Mouse (Mus musculus): Measurements from ENCODE around the gene Gm11114. TPM values are rescaled to one million over a fixed set of nuclear protein-coding genes. Genes with fewer than 3 reads are reported as not detected.

Gm11114 gene
- polyA plus RNA-seq (2014; fragmentation: Nextera tagmentation; extraction: Ambion mirVana), result not detected in 2 replicates

- H3K27me3 ChIP-seq (ENCODE audit: control insufficient read depth, insufficient read depth, low read length), result no peaks in the 10 kb centered on the region
- H3K4me2 ChIP-seq (ENCODE audit: low read depth, severe bottlenecking), result no peak within 1 kb of the TSS
- no peak within 1 kb of the TSS for H3K27ac ChIP-seq (replicated peaks; ENCODE audit: low read depth, low read length)
- DNase-seq (ENCODE audit: low spot score) (no peak), ATAC-seq (ENCODE audit: insufficient number of reproducible peaks, low FRiP score, low TSS enrichment, low read depth) (no peak)
- no peak within 1 kb of the TSS for H3K4me3 ChIP-seq (ENCODE audit: low read depth, low read length)
- 82% methylated on average over 6 of the region's 6 CpGs for WGBS
- no peaks in the 10 kb centered on the region for H3K4me1 ChIP-seq (ENCODE audit: control insufficient read depth, insufficient read depth, low read length)
- H3K36me3 ChIP-seq (ENCODE audit: control insufficient read depth, insufficient read depth, low read length), result no peaks in the 10 kb centered on the region
- H3K9ac ChIP-seq (ENCODE audit: low read length), result no peak within 1 kb of the TSS
- H3K9me3 ChIP-seq (ENCODE audit: control insufficient read depth, low read length), result no peaks in the 10 kb centered on the region
Observed at GRCm38 (mm10) chr9:85312473-85312872, at the start of gene Gm11114. Gene Gm11114, plus strand, starts transcription at chr9:85312773.

GRCm38 (mm10) chr9:85266847-85267246 lies 45.7 kb upstream of the Gm11114 start:
- ATAC-seq (ENCODE audit: insufficient number of reproducible peaks, low FRiP score, low TSS enrichment, low read depth) (no peak), DNase-seq (ENCODE audit: low spot score) (no peak)
- no peak overlapping the region for H3K27ac ChIP-seq (replicated peaks; ENCODE audit: low read depth, low read length)
- H3K4me1 ChIP-seq (ENCODE audit: control insufficient read depth, insufficient read depth, low read length), result no peaks in the 10 kb centered on the region
- H3K4me3 ChIP-seq (ENCODE audit: low read depth, low read length), result no peak overlapping the region
- 88% methylated on average over 5 of the region's 5 CpGs for WGBS
- no peak overlapping the region for H3K4me2 ChIP-seq (ENCODE audit: low read depth, severe bottlenecking)
- H3K27me3 ChIP-seq (ENCODE audit: control insufficient read depth, insufficient read depth, low read length), result no peaks in the 10 kb centered on the region
- H3K9ac ChIP-seq (ENCODE audit: low read length), result no peak overlapping the region
- H3K9me3 ChIP-seq (ENCODE audit: control insufficient read depth, low read length), result no peaks in the 10 kb centered on the region
- no peaks in the 10 kb centered on the region for H3K36me3 ChIP-seq (ENCODE audit: control insufficient read depth, insufficient read depth, low read length)

GRCm38 (mm10) chr9:85274114-85274513 lies 38.5 kb upstream of the Gm11114 start:
- Histone ChIP-seq H3K4me1 (ENCODE audit: control insufficient read depth, insufficient read depth, low read length) (no peaks in the 10 kb centered on the region), H3K27ac (replicated peaks; ENCODE audit: low read depth, low read length) (no peak overlapping the region), H3K9ac (ENCODE audit: low read length) (no peak overlapping the region), H3K4me3 (ENCODE audit: low read depth, low read length) (no peak overlapping the region), H3K27me3 (ENCODE audit: control insufficient read depth, insufficient read depth, low read length) (no peaks in the 10 kb centered on the region), H3K36me3 (ENCODE audit: control insufficient read depth, insufficient read depth, low read length) (no peaks in the 10 kb centered on the region), H3K9me3 (ENCODE audit: control insufficient read depth, low read length) (no peaks in the 10 kb centered on the region), H3K4me2 (ENCODE audit: low read depth, severe bottlenecking) (no peak overlapping the region)
- DNase-seq (ENCODE audit: low spot score), result no peak
- WGBS, result 85% methylated on average over 2 of the region's 2 CpGs
- ATAC-seq (ENCODE audit: insufficient number of reproducible peaks, low FRiP score, low TSS enrichment, low read depth), result no peak

GRCm38 (mm10) chr9:85302849-85303248 lies 9.7 kb upstream of the Gm11114 start:
- ATAC-seq (ENCODE audit: insufficient number of reproducible peaks, low FRiP score, low TSS enrichment, low read depth) (no peak), DNase-seq (ENCODE audit: low spot score) (no peak)
- no peak overlapping the region for H3K9ac ChIP-seq (ENCODE audit: low read length)
- H3K4me3 ChIP-seq (ENCODE audit: low read depth, low read length), result no peak overlapping the region
- H3K36me3 ChIP-seq (ENCODE audit: control insufficient read depth, insufficient read depth, low read length), result no peaks in the 10 kb centered on the region
- H3K9me3 ChIP-seq (ENCODE audit: control insufficient read depth, low read length), result no peaks in the 10 kb centered on the region
- H3K4me1 ChIP-seq (ENCODE audit: control insufficient read depth, insufficient read depth, low read length), result no peaks in the 10 kb centered on the region
- WGBS, result 88% methylated on average over 4 of the region's 4 CpGs
- no peak overlapping the region for H3K4me2 ChIP-seq (ENCODE audit: low read depth, severe bottlenecking)
- no peaks in the 10 kb centered on the region for H3K27me3 ChIP-seq (ENCODE audit: control insufficient read depth, insufficient read depth, low read length)
- H3K27ac ChIP-seq (replicated peaks; ENCODE audit: low read depth, low read length), result no peak overlapping the region

GRCm38 (mm10) chr9:85303378-85303777 lies 9.2 kb upstream of the Gm11114 start:
- Histone ChIP-seq H3K36me3 (ENCODE audit: control insufficient read depth, insufficient read depth, low read length) (no peaks in the 10 kb centered on the region), H3K9ac (ENCODE audit: low read length) (no peak overlapping the region), H3K4me1 (ENCODE audit: control insufficient read depth, insufficient read depth, low read length) (no peaks in the 10 kb centered on the region), H3K9me3 (ENCODE audit: control insufficient read depth, low read length) (no peaks in the 10 kb centered on the region), H3K27me3 (ENCODE audit: control insufficient read depth, insufficient read depth, low read length) (no peaks in the 10 kb centered on the region), H3K4me3 (ENCODE audit: low read depth, low read length) (no peak overlapping the region), H3K27ac (replicated peaks; ENCODE audit: low read depth, low read length) (no peak overlapping the region), H3K4me2 (ENCODE audit: low read depth, severe bottlenecking) (no peak overlapping the region)
- no peak for DNase-seq (ENCODE audit: low spot score)
- WGBS, result 87% methylated on average over 3 of the region's 3 CpGs
- no peak for ATAC-seq (ENCODE audit: insufficient number of reproducible peaks, low FRiP score, low TSS enrichment, low read depth)

- no peak overlapping the region for H3K4me3 ChIP-seq (ENCODE audit: low read depth, low read length)
- H3K27ac ChIP-seq (replicated peaks; ENCODE audit: low read depth, low read length), result no peak overlapping the region
- no peak for DNase-seq (ENCODE audit: low spot score)
- H3K36me3 ChIP-seq (ENCODE audit: control insufficient read depth, insufficient read depth, low read length), result no peaks in the 10 kb centered on the region
- H3K4me1 ChIP-seq (ENCODE audit: control insufficient read depth, insufficient read depth, low read length), result no peaks in the 10 kb centered on the region
- no peaks in the 10 kb centered on the region for H3K9me3 ChIP-seq (ENCODE audit: control insufficient read depth, low read length)
- H3K4me2 ChIP-seq (ENCODE audit: low read depth, severe bottlenecking), result no peak overlapping the region
- no peak overlapping the region for H3K9ac ChIP-seq (ENCODE audit: low read length)
- no peaks in the 10 kb centered on the region for H3K27me3 ChIP-seq (ENCODE audit: control insufficient read depth, insufficient read depth, low read length)
- no peak for ATAC-seq (ENCODE audit: insufficient number of reproducible peaks, low FRiP score, low TSS enrichment, low read depth)
- WGBS, result 51% methylated on average over 1 of the region's 1 CpGs
Observed at GRCm38 (mm10) chr9:85316122-85316521, 3.5 kb downstream of the Gm11114 start.

- Histone ChIP-seq H3K27ac (replicated peaks; ENCODE audit: low read depth, low read length) (no peak overlapping the region), H3K36me3 (ENCODE audit: control insufficient read depth, insufficient read depth, low read length) (no peaks in the 10 kb centered on the region), H3K27me3 (ENCODE audit: control insufficient read depth, insufficient read depth, low read length) (peaks cover 4% of the 10 kb centered on the region; the same call in 1 of the 2 replicates), H3K4me3 (ENCODE audit: low read depth, low read length) (no peak overlapping the region), H3K4me2 (ENCODE audit: low read depth, severe bottlenecking) (no peak overlapping the region), H3K9me3 (ENCODE audit: control insufficient read depth, low read length) (no peaks in the 10 kb centered on the region), H3K4me1 (ENCODE audit: control insufficient read depth, insufficient read depth, low read length) (no peaks in the 10 kb centered on the region), H3K9ac (ENCODE audit: low read length) (no peak overlapping the region)
- ATAC-seq (ENCODE audit: insufficient number of reproducible peaks, low FRiP score, low TSS enrichment, low read depth) (no peak), DNase-seq (ENCODE audit: low spot score) (no peak)
- 85% methylated on average over 8 of the region's 8 CpGs for WGBS
Observed at GRCm38 (mm10) chr9:85320167-85320951, 7.8 kb downstream of the Gm11114 start.

- ATAC-seq (ENCODE audit: insufficient number of reproducible peaks, low FRiP score, low TSS enrichment, low read depth), result no peak
- Histone ChIP-seq H3K27me3 (ENCODE audit: control insufficient read depth, insufficient read depth, low read length) (peaks cover 21% of the 10 kb centered on the region), H3K4me1 (ENCODE audit: control insufficient read depth, insufficient read depth, low read length) (0 out of 2 replicates have a peak, but pooled peaks cover 3% of the 10 kb centered on the region), H3K36me3 (ENCODE audit: control insufficient read depth, insufficient read depth, low read length) (no peaks in the 10 kb centered on the region), H3K27ac (replicated peaks; ENCODE audit: low read depth, low read length) (no peak overlapping the region), H3K9ac (ENCODE audit: low read length) (no peak overlapping the region), H3K4me3 (ENCODE audit: low read depth, low read length) (no peak overlapping the region), H3K4me2 (ENCODE audit: low read depth, severe bottlenecking) (no peak overlapping the region), H3K9me3 (ENCODE audit: control insufficient read depth, low read length) (no peaks in the 10 kb centered on the region)
- DNase-seq (ENCODE audit: low spot score), result no peak
- 68% methylated on average over 11 of the region's 11 CpGs for WGBS
Observed at GRCm38 (mm10) chr9:85324158-85324875, 11.7 kb downstream of the Gm11114 start.
